Mouse (Mus musculus) cortical plate, adult 2 months (tissue): ENCODE data around the gene Otx2.

Experiments
- CTCF ChIP-seq: fragments of 200-500 bp; IDR thresholded peaks from 2 replicates; pipeline ENCODE4 v1.5.1; 2011; ENCODE audit warnings: mild to moderate bottlenecking, control low read depth, low read length; ENCODE audit not compliant: insufficient read depth; ENCODE audit errors: extremely low read depth
- POLR2A ChIP-seq: fragments of 200-500 bp; IDR thresholded peaks from 2 replicates; pipeline ENCODE4 v1.6.1; 2011; ENCODE audit warnings: mild to moderate bottlenecking, low read length, control low read depth; ENCODE audit not compliant: insufficient read depth; ENCODE audit errors: extremely low read depth

DNA sequence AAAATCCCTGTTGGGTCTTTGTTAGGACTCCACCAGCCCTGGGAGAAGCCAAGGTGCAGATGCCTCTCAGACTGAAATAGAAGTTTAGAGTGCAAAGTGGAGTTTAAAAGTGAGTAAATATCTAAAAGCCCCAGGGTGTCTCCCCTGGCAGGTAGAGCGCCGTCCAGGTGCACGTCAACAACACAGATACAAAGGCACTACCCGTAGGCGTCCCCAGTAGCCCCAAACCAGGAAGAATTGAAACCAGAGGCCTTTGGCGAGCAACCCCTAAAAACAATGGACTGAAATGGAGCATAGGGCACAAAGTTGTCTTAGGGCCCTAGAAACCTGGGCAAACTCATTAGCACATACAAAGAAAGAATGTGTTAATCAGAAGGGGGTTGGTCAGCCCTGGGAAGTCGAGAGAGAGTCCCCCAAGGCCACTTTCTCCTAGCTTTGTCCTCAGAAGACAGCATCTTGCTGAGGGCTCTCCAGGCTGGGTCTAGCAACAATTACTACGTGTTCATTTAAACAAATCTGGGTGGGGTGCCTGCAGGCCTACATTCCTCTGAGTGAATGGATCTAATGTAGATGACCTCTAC is 27.3 kb upstream of the Otx2 start:
- TF ChIP-seq POLR2A (no peak), CTCF (no peak)
